Mouse (Mus musculus): Measurements from ENCODE around the gene Arhgap23. TPM values are rescaled to one million over a fixed set of nuclear protein-coding genes. Genes with fewer than 3 reads are reported as not detected.

Gene Arhgap23
- polyA plus RNA-seq, 1 experiment = 27.7 TPM

DNA sequence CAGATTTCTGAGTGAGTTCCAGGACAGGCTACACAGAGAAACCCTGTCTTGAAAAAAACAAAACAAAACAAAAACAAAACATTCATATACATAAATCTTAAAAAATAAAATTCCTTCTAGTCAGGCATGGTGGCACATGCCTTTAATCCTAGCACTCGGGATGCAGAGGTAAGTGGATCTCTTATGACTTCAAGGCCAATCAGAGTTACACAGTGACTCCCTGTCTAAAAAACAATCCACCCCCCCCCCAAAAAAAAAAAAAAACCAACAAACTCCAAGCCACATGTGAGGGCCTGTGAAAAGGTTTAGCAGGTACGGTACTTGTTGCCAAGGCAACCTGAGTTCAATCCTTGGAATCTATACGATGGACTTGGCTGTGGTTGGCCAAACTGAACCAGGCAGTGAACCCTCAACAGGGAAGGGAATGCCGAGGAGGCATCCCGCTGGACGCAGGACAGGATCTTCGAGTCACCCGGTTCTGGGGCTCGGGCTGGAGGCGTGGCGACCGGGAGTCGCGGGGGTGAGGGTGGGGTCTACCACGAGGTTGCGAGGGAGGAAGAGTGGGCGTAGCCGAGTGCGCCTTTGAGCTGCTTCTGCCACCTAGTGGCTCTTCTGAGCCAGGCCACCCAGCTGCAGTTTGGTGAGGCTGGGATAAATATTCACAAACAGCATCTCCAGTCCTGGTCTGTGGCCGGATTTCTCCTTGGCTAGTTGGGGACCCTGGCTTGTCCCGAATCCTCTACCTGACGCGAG is 15.2 kb upstream of the Arhgap23 start:
- H3K4me1 ChIP-seq (ENCODE audit: control insufficient read depth, insufficient read depth, low read length) = peaks cover 24% of the 10 kb centered on the region
- no peak overlapping the region; the same call in 1 of the 2 replicates for H3K27ac ChIP-seq (ENCODE audit: control insufficient read depth, insufficient read depth, low read depth, low read length)
- TF ChIP-seq CTCF (IDR thresholded peaks at IDR 0.05; ENCODE audit: control insufficient read depth, insufficient read depth, insufficient replicate concordance, low read depth, low read length) = peak; percentile 88; the same call in 1 of the 2 replicates
- 0 out of 2 replicates have a peak, but pooled peaks have one; percentile 21 for TF ChIP-seq POLR2A (IDR thresholded peaks at IDR 0.05; ENCODE audit: control insufficient read depth, low read depth, low read length)
- H3K4me3 ChIP-seq (ENCODE audit: control insufficient read depth, low read depth, low read length) = peak overlapping the region; percentile 83
- H3K27me3 ChIP-seq (ENCODE audit: control insufficient read depth, insufficient read depth, low read length) = no peaks in the 10 kb centered on the region
- no peaks in the 10 kb centered on the region for H3K36me3 ChIP-seq (ENCODE audit: control insufficient read depth, insufficient read depth, low read length)

DNA sequence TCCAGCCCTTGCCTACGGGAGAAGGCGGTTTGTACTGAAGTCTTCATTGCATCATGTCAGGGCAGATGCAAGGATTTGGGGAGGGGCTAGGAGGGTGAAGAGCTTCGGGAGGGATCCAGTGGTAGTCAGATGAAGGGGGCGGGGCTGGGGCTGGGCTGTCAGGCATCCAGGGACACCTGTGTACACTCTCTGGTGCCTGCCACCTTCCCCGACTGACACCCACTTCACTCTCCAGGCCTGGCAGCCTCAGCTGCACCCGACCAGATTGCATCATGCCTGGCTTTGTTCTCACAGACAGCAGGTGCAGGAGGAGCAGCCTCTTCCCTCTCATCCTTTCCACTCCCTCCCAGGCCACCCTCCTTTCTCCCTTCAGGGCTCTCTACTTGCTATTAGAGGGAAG is 14.3 kb upstream of the Arhgap23 start:
- no peak overlapping the region for H3K27ac ChIP-seq (ENCODE audit: control insufficient read depth, insufficient read depth, low read depth, low read length)
- peaks cover 33% of the 10 kb centered on the region for H3K4me1 ChIP-seq (ENCODE audit: control insufficient read depth, insufficient read depth, low read length)
- TF ChIP-seq CTCF (IDR thresholded peaks at IDR 0.05; ENCODE audit: control insufficient read depth, insufficient read depth, insufficient replicate concordance, low read depth, low read length) (no peak), POLR2A (IDR thresholded peaks at IDR 0.05; ENCODE audit: control insufficient read depth, low read depth, low read length) (no peak)
- no peaks in the 10 kb centered on the region for H3K36me3 ChIP-seq (ENCODE audit: control insufficient read depth, insufficient read depth, low read length)
- no peaks in the 10 kb centered on the region for H3K27me3 ChIP-seq (ENCODE audit: control insufficient read depth, insufficient read depth, low read length)
- no peak overlapping the region; the same call in 1 of the 2 replicates for H3K4me3 ChIP-seq (ENCODE audit: control insufficient read depth, low read depth, low read length)

DNA sequence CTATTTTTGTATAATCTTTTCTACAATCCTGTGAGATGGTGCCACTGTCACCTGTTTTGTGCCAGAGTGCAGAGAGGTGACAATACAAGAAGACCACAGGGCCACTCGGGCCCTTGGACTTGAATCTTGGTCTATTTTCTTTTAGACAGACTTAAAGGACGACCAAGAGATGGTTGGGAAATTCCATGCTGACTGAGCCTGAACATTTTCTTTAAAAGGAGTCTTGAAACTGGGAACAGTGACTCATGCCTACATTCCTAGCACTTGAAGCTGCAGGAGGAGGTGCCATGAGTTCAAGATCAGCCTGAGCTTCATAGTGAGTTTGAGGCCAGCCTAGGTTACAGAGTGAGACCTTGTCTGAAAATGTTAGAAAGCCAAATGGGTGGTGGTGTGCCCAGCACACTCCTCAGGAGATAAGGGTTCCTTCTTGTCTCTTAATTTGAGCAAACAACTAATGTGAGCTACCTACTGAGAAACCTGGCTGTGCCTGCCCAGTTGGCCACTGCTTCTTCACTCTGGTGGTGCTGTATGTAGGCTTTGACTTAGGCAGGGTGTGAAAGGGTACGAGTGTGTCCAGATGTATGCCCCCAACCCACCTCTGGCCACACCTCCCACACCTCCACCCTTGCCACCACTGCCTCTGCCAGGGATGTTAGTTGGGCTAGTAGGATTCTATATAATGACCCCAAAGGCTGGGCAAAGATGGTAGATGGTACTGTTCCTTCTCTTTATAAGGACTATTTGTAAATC is 13.5 kb upstream of the Arhgap23 start:
- no peak for TF ChIP-seq POLR2A (IDR thresholded peaks at IDR 0.05; ENCODE audit: control insufficient read depth, low read depth, low read length)
- no peak for TF ChIP-seq CTCF (IDR thresholded peaks at IDR 0.05; ENCODE audit: control insufficient read depth, insufficient read depth, insufficient replicate concordance, low read depth, low read length)
- H3K27ac ChIP-seq (ENCODE audit: control insufficient read depth, insufficient read depth, low read depth, low read length) = no peak overlapping the region
- H3K4me1 ChIP-seq (ENCODE audit: control insufficient read depth, insufficient read depth, low read length) = peaks cover 33% of the 10 kb centered on the region
- H3K36me3 ChIP-seq (ENCODE audit: control insufficient read depth, insufficient read depth, low read length) = no peaks in the 10 kb centered on the region
- no peak overlapping the region for H3K4me3 ChIP-seq (ENCODE audit: control insufficient read depth, low read depth, low read length)
- no peaks in the 10 kb centered on the region for H3K27me3 ChIP-seq (ENCODE audit: control insufficient read depth, insufficient read depth, low read length)

DNA sequence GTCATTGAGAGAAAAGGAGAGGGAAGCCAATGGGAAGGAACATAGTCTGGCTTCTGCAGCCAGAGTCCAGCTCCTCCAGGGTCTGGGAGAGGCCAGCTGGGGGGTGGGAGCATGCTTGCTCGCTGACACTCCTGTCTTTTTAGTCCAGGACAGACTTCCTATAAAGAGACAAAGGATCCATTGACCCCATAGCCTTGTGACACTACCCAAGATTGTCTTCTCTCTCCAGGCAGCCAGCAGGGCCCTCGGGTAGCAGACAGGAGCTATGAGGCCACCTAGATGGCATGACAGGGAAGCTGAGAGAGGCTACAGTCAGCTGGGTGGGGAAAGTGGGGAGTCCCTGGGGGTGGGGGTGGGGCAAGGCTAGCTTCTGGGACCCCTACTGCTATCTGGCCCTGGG is 12.6 kb upstream of the Arhgap23 start:
- no peak overlapping the region for H3K27ac ChIP-seq (ENCODE audit: control insufficient read depth, insufficient read depth, low read depth, low read length)
- no peak overlapping the region for H3K4me3 ChIP-seq (ENCODE audit: control insufficient read depth, low read depth, low read length)
- H3K36me3 ChIP-seq (ENCODE audit: control insufficient read depth, insufficient read depth, low read length) = no peaks in the 10 kb centered on the region
- TF ChIP-seq CTCF (IDR thresholded peaks at IDR 0.05; ENCODE audit: control insufficient read depth, insufficient read depth, insufficient replicate concordance, low read depth, low read length) = no peak
- no peak for TF ChIP-seq POLR2A (IDR thresholded peaks at IDR 0.05; ENCODE audit: control insufficient read depth, low read depth, low read length)
- H3K27me3 ChIP-seq (ENCODE audit: control insufficient read depth, insufficient read depth, low read length) = no peaks in the 10 kb centered on the region
- H3K4me1 ChIP-seq (ENCODE audit: control insufficient read depth, insufficient read depth, low read length) = peaks cover 33% of the 10 kb centered on the region

DNA sequence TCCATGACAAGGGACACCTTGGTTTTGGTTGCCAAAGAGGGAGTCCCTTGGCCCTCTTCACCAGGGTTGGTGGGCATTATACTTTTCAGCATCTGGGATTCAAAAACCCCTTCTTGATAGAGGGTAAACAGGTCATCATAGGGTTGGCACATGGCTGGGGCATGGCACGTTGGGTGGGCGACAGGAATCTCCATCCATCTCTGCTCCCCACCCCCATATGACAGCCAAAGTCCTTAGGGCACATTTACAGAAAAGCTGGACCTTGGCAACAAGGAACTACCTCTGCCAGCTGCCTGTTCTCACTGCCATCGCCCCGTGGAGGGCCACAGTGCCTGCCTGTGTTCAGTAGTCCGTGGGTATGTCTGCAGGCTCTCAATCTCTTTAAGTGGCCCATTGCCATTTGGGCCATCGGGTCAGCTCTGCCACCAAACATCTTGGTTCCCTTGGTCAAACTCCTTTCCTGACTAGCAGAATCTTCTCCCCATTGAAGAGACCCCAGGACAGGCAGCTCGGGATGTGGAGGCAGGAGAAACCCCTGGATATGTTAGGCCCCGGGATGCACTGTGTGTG is 11.6 kb upstream of the Arhgap23 start:
- Histone ChIP-seq H3K4me1 (ENCODE audit: control insufficient read depth, insufficient read depth, low read length) (peaks cover 33% of the 10 kb centered on the region), H3K36me3 (ENCODE audit: control insufficient read depth, insufficient read depth, low read length) (no peaks in the 10 kb centered on the region), H3K27ac (ENCODE audit: control insufficient read depth, insufficient read depth, low read depth, low read length) (no peak overlapping the region), H3K4me3 (ENCODE audit: control insufficient read depth, low read depth, low read length) (no peak overlapping the region; the same call in 1 of the 2 replicates), H3K27me3 (ENCODE audit: control insufficient read depth, insufficient read depth, low read length) (no peaks in the 10 kb centered on the region)
- TF ChIP-seq CTCF (IDR thresholded peaks at IDR 0.05; ENCODE audit: control insufficient read depth, insufficient read depth, insufficient replicate concordance, low read depth, low read length) (no peak), POLR2A (IDR thresholded peaks at IDR 0.05; ENCODE audit: control insufficient read depth, low read depth, low read length) (no peak)

DNA sequence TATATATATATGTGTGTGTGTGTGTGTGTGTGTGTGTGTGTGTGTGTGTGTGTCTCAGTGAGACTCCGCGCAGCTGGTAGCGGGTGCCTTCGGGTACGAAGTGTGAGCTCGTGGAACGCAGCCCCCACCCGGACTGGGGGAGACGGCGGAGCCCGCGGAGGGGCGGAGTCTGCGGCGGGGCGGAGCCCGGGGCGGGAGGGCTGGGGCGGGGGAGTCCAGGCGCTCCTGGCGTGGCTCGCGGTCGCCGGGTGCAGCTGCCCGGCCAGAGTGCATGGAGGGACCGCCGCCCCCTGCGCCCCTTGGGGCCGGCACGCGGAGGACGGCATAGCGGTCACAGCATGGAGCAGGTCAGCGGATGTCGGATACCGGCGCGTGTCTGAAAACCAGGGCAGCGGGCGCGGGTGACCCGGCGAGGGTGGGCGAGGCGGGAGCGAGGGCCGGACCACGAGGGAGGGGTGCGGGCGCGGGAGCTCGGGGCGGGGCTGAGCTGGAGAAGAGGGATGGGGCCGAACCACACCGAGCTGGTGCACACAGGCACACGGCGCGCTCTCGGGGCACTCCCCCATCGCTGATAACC is 11.1 kb upstream of the Arhgap23 start:
- H3K27me3 ChIP-seq (ENCODE audit: control insufficient read depth, insufficient read depth, low read length) = no peaks in the 10 kb centered on the region
- TF ChIP-seq POLR2A (IDR thresholded peaks at IDR 0.05; ENCODE audit: control insufficient read depth, low read depth, low read length) (no peak), CTCF (IDR thresholded peaks at IDR 0.05; ENCODE audit: control insufficient read depth, insufficient read depth, insufficient replicate concordance, low read depth, low read length) (no peak)
- H3K27ac ChIP-seq (ENCODE audit: control insufficient read depth, insufficient read depth, low read depth, low read length) = no peak overlapping the region

DNA sequence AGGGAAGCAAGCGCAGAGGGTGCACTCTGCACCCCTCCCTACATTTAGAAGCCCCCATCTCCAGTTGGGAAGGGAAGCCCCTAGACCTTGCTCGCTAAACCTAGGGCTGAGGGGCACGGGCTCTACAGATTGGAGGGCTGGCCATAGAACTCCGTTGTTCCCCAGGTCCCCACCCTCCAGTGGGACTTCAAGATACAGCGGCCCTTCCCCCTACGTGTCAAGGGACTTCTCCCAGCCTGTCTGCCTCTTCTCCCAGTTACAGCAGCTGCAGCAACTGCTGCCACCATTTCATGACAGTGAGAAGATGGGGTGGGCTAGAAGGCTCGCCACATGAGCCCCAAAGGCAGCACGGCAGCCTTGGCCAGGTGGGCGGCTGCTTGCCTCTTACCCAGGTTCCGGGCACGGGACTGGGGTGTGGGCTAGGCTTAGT is 10.6 kb upstream of the Arhgap23 start:
- Histone ChIP-seq H3K36me3 (ENCODE audit: control insufficient read depth, insufficient read depth, low read length) (no peaks in the 10 kb centered on the region), H3K27ac (ENCODE audit: control insufficient read depth, insufficient read depth, low read depth, low read length) (no peak overlapping the region), H3K4me1 (ENCODE audit: control insufficient read depth, insufficient read depth, low read length) (peaks cover 33% of the 10 kb centered on the region), H3K4me3 (ENCODE audit: control insufficient read depth, low read depth, low read length) (peak overlapping the region; percentile 61), H3K27me3 (ENCODE audit: control insufficient read depth, insufficient read depth, low read length) (no peaks in the 10 kb centered on the region)
- no peak for TF ChIP-seq CTCF (IDR thresholded peaks at IDR 0.05; ENCODE audit: control insufficient read depth, insufficient read depth, insufficient replicate concordance, low read depth, low read length)
- TF ChIP-seq POLR2A (IDR thresholded peaks at IDR 0.05; ENCODE audit: control insufficient read depth, low read depth, low read length) = no peak

More for the DNA sequence above, 11.1 kb upstream of the Arhgap23 start:
- Histone ChIP-seq H3K4me1 (ENCODE audit: control insufficient read depth, insufficient read depth, low read length) (peaks cover 33% of the 10 kb centered on the region), H3K36me3 (ENCODE audit: control insufficient read depth, insufficient read depth, low read length) (no peaks in the 10 kb centered on the region), H3K4me3 (ENCODE audit: control insufficient read depth, low read depth, low read length) (peak overlapping the region; percentile 61)
